Mouse (Mus musculus) CH12.LX (cell line): ENCODE measurements around the gene Grb2. TPM values are rescaled to one million over a fixed set of nuclear protein-coding genes. Genes with fewer than 3 reads are reported as not detected.

Source experiments
- DNase-seq: peaks from one replicate; pipeline ENCODE4 v3.0.0-alpha.2; 2013; ENCODE audit errors: extremely low read depth
- H3K27ac ChIP-seq: 2 replicates; pipeline ENCODE4 v1.5.1; 2012; ENCODE audit warnings: low read depth, mild to moderate bottlenecking, control low read depth, moderate library complexity; ENCODE audit not compliant: insufficient read depth
- H3K27me3 ChIP-seq: replicated peaks from 2 replicates; pipeline ENCODE3; 2012; ENCODE audit warnings: inconsistent platforms
- H3K36me3 ChIP-seq, 2 experiments: replicated peaks in 1 of 2; 2 replicates each; pipeline versions ENCODE3 to v1.6.1; 2012; ENCODE audit warnings: inconsistent platforms in 1 of 2, low read length in 1 of 2, mild to moderate bottlenecking in 1 of 2, mixed read lengths in 1 of 2, moderate library complexity in 1 of 2; ENCODE audit not compliant: control insufficient read depth in 1 of 2, insufficient read depth in 1 of 2
- H3K4me1 ChIP-seq, 2 experiments: 2 replicates each; pipeline ENCODE4 v1.6.1; 2012; ENCODE audit warnings: inconsistent platforms in 1 of 2, moderate library complexity in 1 of 2; ENCODE audit not compliant: insufficient read depth in 2 of 2, control insufficient read depth in 1 of 2
- H3K4me2 ChIP-seq: 2 replicates; pipeline ENCODE4 v1.6.1; 2012; ENCODE audit warnings: low read depth, mild to moderate bottlenecking, control low read depth; ENCODE audit not compliant: poor library complexity, insufficient read depth, severe bottlenecking
- H3K4me3 ChIP-seq, 3 experiments: fragments of 150-350 bp in 1 of 3; sonication (generic) in 1 of 3; replicated peaks in 1 of 3; 2 replicates each; pipeline versions ENCODE3 to v1.5.1; 2011 to 2012; ENCODE audit warnings: low read depth in 2 of 3, low read length in 2 of 3, mild to moderate bottlenecking in 2 of 3, moderate library complexity in 2 of 3, control low read depth in 1 of 3, improper control_type of control experiment in 1 of 3, inconsistent platforms in 1 of 3, mixed read lengths in 1 of 3; ENCODE audit not compliant: poor library complexity in 1 of 3
- H3K79me2 ChIP-seq: replicated peaks from 2 replicates; pipeline ENCODE4 v1.6.1; 2012; ENCODE audit warnings: mild to moderate bottlenecking, moderate library complexity; ENCODE audit not compliant: control insufficient read depth, poor library complexity, insufficient read depth, severe bottlenecking; ENCODE audit errors: extremely low read depth
- H3K9ac ChIP-seq: 2 replicates; pipeline ENCODE4 v1.6.1; 2012; ENCODE audit warnings: low read depth, mild to moderate bottlenecking, control low read depth, moderate library complexity; ENCODE audit not compliant: insufficient read depth
- H3K9me3 ChIP-seq: replicated peaks from 2 replicates; pipeline ENCODE3; 2012; ENCODE audit warnings: low read length, inconsistent platforms, mixed read lengths
- CHD2 ChIP-seq: IDR thresholded peaks from 2 replicates; pipeline ENCODE4 v1.6.1; 2011; ENCODE audit warnings: low read length, improper control_type of control experiment
- CTCF ChIP-seq, 2 experiments: IDR thresholded peaks in 1 of 2; conservative IDR thresholded peaks in 1 of 2; 2 replicates each; pipeline ENCODE4 v1.5.1; 2011 to 2012; ENCODE audit warnings: low read depth in 2 of 2, low read length in 2 of 2, improper control_type of control experiment in 1 of 2, inconsistent platforms in 1 of 2, mild to moderate bottlenecking in 1 of 2, moderate library complexity in 1 of 2
- E2F4 ChIP-seq: IDR thresholded peaks from 2 replicates; pipeline ENCODE4 v1.6.1; 2011; ENCODE audit warnings: low read depth, low read length, improper control_type of control experiment; ENCODE audit not compliant: insufficient replicate concordance
- ETS1 ChIP-seq: conservative IDR thresholded peaks from 2 replicates; pipeline ENCODE4 v1.6.1; 2012; ENCODE audit warnings: low read depth, mild to moderate bottlenecking, inconsistent platforms, low read length, improper control_type of control experiment, moderate library complexity
- GABPA ChIP-seq: IDR thresholded peaks from 2 replicates; pipeline ENCODE4 v1.6.1; 2012; ENCODE audit warnings: low read depth, low read length, improper control_type of control experiment, inconsistent platforms; ENCODE audit not compliant: insufficient replicate concordance
- HCFC1 ChIP-seq: IDR thresholded peaks from 2 replicates; pipeline ENCODE4 v1.6.1; 2012; ENCODE audit warnings: low read depth, mild to moderate bottlenecking, inconsistent platforms, low read length, improper control_type of control experiment
- IRF4 ChIP-seq: IDR thresholded peaks from 2 replicates; pipeline ENCODE4 v1.6.1; 2014; ENCODE audit warnings: low read depth, mild to moderate bottlenecking, inconsistent platforms, low read length, improper control_type of control experiment
- JUN ChIP-seq: IDR thresholded peaks from 2 replicates; pipeline ENCODE4 v1.6.1; 2011; ENCODE audit warnings: low read depth, mild to moderate bottlenecking, low read length, improper control_type of control experiment, moderate library complexity; ENCODE audit not compliant: insufficient read depth
- JUND ChIP-seq: conservative IDR thresholded peaks from 2 replicates; pipeline ENCODE4 v1.6.1; 2011; ENCODE audit warnings: low read depth, low read length, improper control_type of control experiment
- MAFK ChIP-seq: IDR thresholded peaks from 2 replicates; pipeline ENCODE4 v1.6.1; 2011; ENCODE audit warnings: low read length, improper control_type of control experiment; ENCODE audit not compliant: insufficient replicate concordance
- MXI1 ChIP-seq: IDR thresholded peaks from 2 replicates; pipeline ENCODE4 v1.6.1; 2011; ENCODE audit warnings: mild to moderate bottlenecking, low read depth, low read length, improper control_type of control experiment
- MYC ChIP-seq: IDR thresholded peaks from 2 replicates; pipeline ENCODE4 v1.6.1; 2011; ENCODE audit warnings: low read depth, mild to moderate bottlenecking, improper control_type of control experiment, low read length
- NELFE ChIP-seq: IDR thresholded peaks from 2 replicates; pipeline ENCODE4 v1.6.1; 2011; ENCODE audit warnings: low read depth, low read length, improper control_type of control experiment
- NRF1 ChIP-seq: IDR thresholded peaks from 2 replicates; pipeline ENCODE4 v1.6.1; 2014; ENCODE audit warnings: low read depth, mild to moderate bottlenecking, inconsistent platforms, low read length, improper control_type of control experiment, moderate library complexity
- POLR2AphosphoS2 ChIP-seq: IDR thresholded peaks from 2 replicates; pipeline ENCODE4 v1.6.1; 2011; ENCODE audit warnings: low read depth, low read length, improper control_type of control experiment
- SIN3A ChIP-seq: IDR thresholded peaks from 2 replicates; pipeline ENCODE4 v1.6.1; 2012; ENCODE audit warnings: low read length, improper control_type of control experiment, inconsistent platforms
- SMC3 ChIP-seq: IDR thresholded peaks from 2 replicates; pipeline ENCODE4 v1.6.1; 2011; ENCODE audit warnings: low read depth, low read length, improper control_type of control experiment
- USF2 ChIP-seq: conservative IDR thresholded peaks from 2 replicates; pipeline ENCODE4 v1.6.1; 2011; ENCODE audit warnings: low read depth, low read length, improper control_type of control experiment
- ZNF384 ChIP-seq: IDR thresholded peaks from 2 replicates; pipeline ENCODE4 v1.6.1; 2012; ENCODE audit warnings: low read depth, low read length, improper control_type of control experiment, inconsistent platforms
- dilution Hi-C: fragments of 300-500 bp; cut with MboI; formaldehyde crosslinking; loops from 2 replicates; pipeline ENCODE4 v1.14.3; 2020; ENCODE audit warnings: low sequenced_read_pairs; ENCODE audit not compliant: extremely low pct_unique_long_range_greater_than_20kb, extremely low pct_ligation_motif_present
- in situ Hi-C: fragments of 300-500 bp; cut with MboI; formaldehyde crosslinking; loops from 3 replicates; pipeline ENCODE4 v1.14.3; 2019; ENCODE audit warnings: low sequenced_read_pairs, low pct_ligation_motif_present, low pct_unique_long_range_greater_than_20kb, mixed read lengths
- polyA plus RNA-seq: library from polyadenylated mRNA; unstranded; fragments of >175 nt; gene quantifications from 2 replicates; pipeline ENCODE4 v1.2.1, GENCODE M21; 2012; ENCODE audit warnings: low read depth; ENCODE audit not compliant: insufficient read length
- total RNA-seq, 2 experiments: library from RNA; depleted of rRNA; stranded (reverse); fragments of 300-350 nt in 1 of 2; fragments of >200 nt in 1 of 2; gene quantifications; 2 replicates each; pipeline ENCODE4 v1.2.3; 2012 to 2014

Grb2 gene
- total and polyA plus RNA-seq, 3 experiments, result 63.6 to 241 (median 117) TPM

- in situ Hi-C loops (loop anchor here (25.0 kb wide), 1 partner anchor 775 kb away; the partner anchor contains the start of gene Rnf157), dilution Hi-C loops (no loop called here)
- H3K4me1 ChIP-seq, result peaks cover 46 to 82% of the 10 kb centered on the region in 2 experiments
- no peaks in the 10 kb centered on the region for H3K9me3 ChIP-seq
- no peak overlapping the region for H3K9ac ChIP-seq
- no peak overlapping the region for H3K4me3 ChIP-seq
- H3K27me3 ChIP-seq, result no peaks in the 10 kb centered on the region
- TF ChIP-seq ETS1 (no peak), NRF1 (no peak), CTCF (conservative IDR thresholded peaks at IDR 0.05 in 1 of 2, IDR thresholded peaks at IDR 0.05 in 1 of 2; ENCODE audit: low read depth in 2 of 2, low read length in 2 of 2) (no peak), JUND (no peak), JUN (no peak), POLR2AphosphoS2 (no peak)
- no peak overlapping the region for H3K4me2 ChIP-seq
- H3K79me2 ChIP-seq, result no peaks in the 10 kb centered on the region
- no peaks in the 10 kb centered on the region for H3K36me3 ChIP-seq
- DNase-seq, result no peak
- peak overlapping the region; percentile 7; the same call in 1 of the 2 replicates for H3K27ac ChIP-seq
Measured at GRCm38 (mm10) chr11:115636960-115637359, 71.4 kb downstream of the Grb2 start.

GRCm38 (mm10) chr11:115635484-115635883, 72.9 kb downstream of the Grb2 start:
- no peaks in the 10 kb centered on the region for H3K9me3 ChIP-seq
- no peak overlapping the region for H3K27ac ChIP-seq
- no peak overlapping the region for H3K4me2 ChIP-seq
- no peak overlapping the region for H3K4me3 ChIP-seq
- peaks cover 46 to 81% of the 10 kb centered on the region in 2 experiments for H3K4me1 ChIP-seq
- in situ Hi-C loops, result loop anchor here (25.0 kb wide), 1 partner anchor 777 kb away; the partner anchor contains the start of gene Rnf157
- TF ChIP-seq CTCF (conservative IDR thresholded peaks at IDR 0.05 in 1 of 2, IDR thresholded peaks at IDR 0.05 in 1 of 2; ENCODE audit: low read depth in 2 of 2, low read length in 2 of 2), result no peak; a peak in 1 of 4 replicates
- TF ChIP-seq E2F4, result no peak
- no peak for TF ChIP-seq GABPA
- no peak for TF ChIP-seq MYC
- TF ChIP-seq HCFC1, result no peak
- no peak for TF ChIP-seq USF2
- no peak for TF ChIP-seq MAFK
- TF ChIP-seq SIN3A, result no peak
- TF ChIP-seq SMC3, result no peak
- no peak for TF ChIP-seq ETS1
- no peak for TF ChIP-seq IRF4
- TF ChIP-seq MXI1, result no peak
- no peak for TF ChIP-seq CHD2
- TF ChIP-seq ZNF384, result no peak
- TF ChIP-seq NELFE, result no peak
- TF ChIP-seq, all 38 proteins: peak for 0
- dilution Hi-C loops, result no loop called here
- Histone ChIP-seq H3K79me2 (no peaks in the 10 kb centered on the region), H3K36me3 (no peaks in the 10 kb centered on the region), H3K9ac (no peak overlapping the region), H3K27me3 (no peaks in the 10 kb centered on the region)
- DNase-seq, result no peak
